Mouse (Mus musculus): ENCODE measurements at regions not wholly inside any gene's neighbourhood (a gene's known extent, or its start where the extent isn't known, plus 50 kb on each side); places are given as distances from the start of the nearest gene placed in this dataset.

DNA sequence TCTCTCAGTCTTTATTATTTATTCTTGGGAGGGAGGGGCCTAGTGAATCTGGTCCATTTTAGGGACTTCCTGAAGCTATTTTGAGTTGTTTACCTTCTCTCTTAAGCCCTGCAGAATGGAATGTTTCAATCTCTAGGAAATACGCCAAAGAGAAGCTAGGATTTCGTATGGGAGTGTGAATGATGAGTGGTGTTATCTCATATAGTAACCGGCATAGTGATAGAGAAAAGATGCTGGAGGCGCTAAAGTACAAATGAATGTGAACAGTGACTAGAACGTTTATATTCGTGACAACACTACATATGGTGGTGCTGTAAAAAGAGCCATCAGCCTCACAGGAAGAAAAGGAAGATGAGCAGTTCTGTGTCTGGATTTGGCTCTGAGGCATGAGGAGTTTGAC, 145.2 kb upstream of the Ube2e3 start:
- TF ChIP-seq POLR2A (IDR thresholded peaks at IDR 0.05; ENCODE audit: control insufficient read depth, extremely low read depth, insufficient read depth, low read length, poor library complexity) (no peak), CTCF (IDR thresholded peaks at IDR 0.05; ENCODE audit: borderline replicate concordance, control insufficient read depth, extremely low read depth, insufficient read depth, low read length, poor library complexity) (no peak)
- no peak overlapping the region for H3K27ac ChIP-seq (ENCODE audit: control insufficient read depth, insufficient read depth, low read length)
- no peaks in the 10 kb centered on the region for H3K27me3 ChIP-seq (ENCODE audit: control insufficient read depth, insufficient read depth, low read length)
- no peak overlapping the region for H3K4me3 ChIP-seq (ENCODE audit: control insufficient read depth, insufficient read depth, low read length)
- DNase-seq: no peak
- WGBS: 93% methylated on average over 6 of the region's 6 CpGs
- no peaks in the 10 kb centered on the region for H3K36me3 ChIP-seq (ENCODE audit: control insufficient read depth, insufficient read depth, low read length)
- H3K4me1 ChIP-seq (replicated peaks; ENCODE audit: control insufficient read depth, insufficient read depth, low read length): no peaks in the 10 kb centered on the region

DNA sequence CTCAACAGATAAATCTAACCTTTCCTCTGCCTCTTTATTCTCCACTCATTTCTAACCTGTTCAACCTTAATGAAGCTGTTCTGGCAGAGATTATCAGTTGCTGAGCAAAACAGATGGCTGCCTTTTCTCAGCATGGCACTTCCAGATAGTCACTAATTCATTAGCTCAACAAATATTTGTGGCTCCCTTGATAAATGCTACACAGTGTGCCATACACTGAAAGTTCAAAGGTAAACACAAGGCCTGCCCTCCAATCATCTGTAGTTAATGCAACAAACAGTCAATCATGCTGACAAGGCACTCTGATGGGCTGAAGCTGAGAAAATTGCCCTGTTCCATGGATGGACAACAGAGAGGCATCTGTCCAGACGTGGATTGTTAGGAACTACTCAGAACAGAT, 149.4 kb upstream of the Ube2e3 start:
- Histone ChIP-seq H3K36me3 (ENCODE audit: control insufficient read depth, insufficient read depth, low read length) (no peaks in the 10 kb centered on the region), H3K27ac (ENCODE audit: control insufficient read depth, insufficient read depth, low read length) (no peak overlapping the region), H3K27me3 (ENCODE audit: control insufficient read depth, insufficient read depth, low read length) (no peaks in the 10 kb centered on the region), H3K4me1 (replicated peaks; ENCODE audit: control insufficient read depth, insufficient read depth, low read length) (no peaks in the 10 kb centered on the region), H3K4me3 (ENCODE audit: control insufficient read depth, insufficient read depth, low read length) (no peak overlapping the region)
- no peak for DNase-seq
- 81% methylated on average over 1 of the region's 1 CpGs for WGBS
- no peak for TF ChIP-seq CTCF (IDR thresholded peaks at IDR 0.05; ENCODE audit: borderline replicate concordance, control insufficient read depth, extremely low read depth, insufficient read depth, low read length, poor library complexity)
- no peak for TF ChIP-seq POLR2A (IDR thresholded peaks at IDR 0.05; ENCODE audit: control insufficient read depth, extremely low read depth, insufficient read depth, low read length, poor library complexity)

DNA sequence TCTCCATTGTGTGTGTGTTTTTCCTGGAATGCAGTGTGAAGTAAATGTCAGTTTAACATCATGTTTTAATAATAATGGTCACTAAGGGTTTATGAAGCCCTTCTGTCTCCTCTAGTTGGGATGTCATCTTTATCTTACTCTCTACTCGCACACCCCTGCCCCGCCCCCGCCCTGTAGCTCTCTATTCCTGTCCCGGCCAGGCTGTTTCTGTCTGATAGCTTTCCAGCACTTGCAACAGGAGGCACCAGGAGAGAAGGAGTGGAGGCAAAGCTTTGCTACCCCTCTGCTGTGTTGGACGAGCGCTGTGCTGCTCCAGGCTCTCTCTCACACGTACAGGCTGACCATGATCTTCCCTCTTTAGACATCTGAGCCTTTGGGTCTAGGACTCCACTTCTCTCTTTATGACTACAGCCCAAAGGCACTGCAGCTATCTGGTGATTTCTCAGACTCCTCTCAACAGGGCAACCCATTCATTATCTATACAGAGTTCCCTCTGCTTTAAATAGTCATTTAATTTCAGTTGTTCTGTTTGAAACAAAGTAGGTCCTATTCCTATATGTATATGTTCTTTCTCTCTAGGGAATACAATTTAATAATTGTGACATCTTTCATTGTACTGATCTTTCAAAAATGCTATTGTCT, 151.6 kb upstream of the Ube2e3 start:
- no peaks in the 10 kb centered on the region for H3K27me3 ChIP-seq (ENCODE audit: control insufficient read depth, insufficient read depth, low read length)
- no peaks in the 10 kb centered on the region for H3K36me3 ChIP-seq (ENCODE audit: control insufficient read depth, insufficient read depth, low read length)
- no peaks in the 10 kb centered on the region for H3K4me1 ChIP-seq (replicated peaks; ENCODE audit: control insufficient read depth, insufficient read depth, low read length)
- WGBS: 90% methylated on average over 7 of the region's 7 CpGs
- TF ChIP-seq POLR2A (IDR thresholded peaks at IDR 0.05; ENCODE audit: control insufficient read depth, extremely low read depth, insufficient read depth, low read length, poor library complexity): no peak
- no peak for TF ChIP-seq CTCF (IDR thresholded peaks at IDR 0.05; ENCODE audit: borderline replicate concordance, control insufficient read depth, extremely low read depth, insufficient read depth, low read length, poor library complexity)
- DNase-seq: no peak
- no peak overlapping the region for H3K27ac ChIP-seq (ENCODE audit: control insufficient read depth, insufficient read depth, low read length)
- no peak overlapping the region for H3K4me3 ChIP-seq (ENCODE audit: control insufficient read depth, insufficient read depth, low read length)

DNA sequence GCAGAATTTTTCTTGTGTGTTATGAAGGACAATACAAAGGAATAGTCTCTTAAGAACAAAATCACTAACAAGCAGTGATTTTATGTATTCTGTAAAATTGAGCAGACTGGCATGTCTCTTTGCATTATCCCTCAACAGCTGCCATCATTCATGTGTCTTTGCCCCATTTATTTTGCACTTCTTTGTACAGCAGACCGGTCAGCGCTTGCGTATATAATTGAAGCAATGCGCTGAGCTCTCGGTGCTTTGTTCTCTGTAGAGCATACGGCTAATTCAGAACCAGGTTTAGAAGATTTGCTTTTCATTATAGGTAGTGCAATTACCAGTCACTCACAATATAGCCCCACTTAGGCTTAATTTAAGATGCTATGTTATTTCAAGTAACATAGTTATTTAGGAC, 173.1 kb upstream of the Ube2e3 start:
- Histone ChIP-seq H3K27ac (ENCODE audit: control insufficient read depth, insufficient read depth, low read length) (no peak overlapping the region), H3K4me3 (ENCODE audit: control insufficient read depth, insufficient read depth, low read length) (no peak overlapping the region), H3K36me3 (ENCODE audit: control insufficient read depth, insufficient read depth, low read length) (no peaks in the 10 kb centered on the region), H3K27me3 (ENCODE audit: control insufficient read depth, insufficient read depth, low read length) (no peaks in the 10 kb centered on the region), H3K4me1 (replicated peaks; ENCODE audit: control insufficient read depth, insufficient read depth, low read length) (no peaks in the 10 kb centered on the region)
- DNase-seq: no peak
- WGBS: 96% methylated on average over 6 of the region's 6 CpGs
- no peak for TF ChIP-seq CTCF (IDR thresholded peaks at IDR 0.05; ENCODE audit: borderline replicate concordance, control insufficient read depth, extremely low read depth, insufficient read depth, low read length, poor library complexity)
- no peak for TF ChIP-seq POLR2A (IDR thresholded peaks at IDR 0.05; ENCODE audit: control insufficient read depth, extremely low read depth, insufficient read depth, low read length, poor library complexity)

DNA sequence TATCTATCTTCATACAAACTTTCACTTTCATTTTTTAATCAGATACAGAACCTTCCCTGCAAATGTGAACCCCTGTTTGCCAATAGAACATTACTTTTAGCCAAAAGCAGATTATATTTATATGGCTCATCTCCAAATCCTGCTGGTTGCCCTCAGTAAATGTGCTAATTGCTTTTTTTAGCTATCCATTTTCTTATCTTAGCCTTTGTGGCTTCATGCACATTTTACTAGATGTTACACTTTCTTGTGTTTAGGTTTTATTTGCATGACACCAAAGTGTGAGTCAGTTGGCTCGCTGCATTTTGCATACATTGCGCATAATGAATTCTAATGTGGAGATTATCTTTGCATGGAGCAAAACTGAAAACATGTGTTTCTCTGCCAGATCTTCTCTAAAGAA, 211.3 kb upstream of the Ube2e3 start:
- TF ChIP-seq CTCF (IDR thresholded peaks at IDR 0.05; ENCODE audit: borderline replicate concordance, control insufficient read depth, extremely low read depth, insufficient read depth, low read length, poor library complexity): no peak
- no peak for TF ChIP-seq POLR2A (IDR thresholded peaks at IDR 0.05; ENCODE audit: control insufficient read depth, extremely low read depth, insufficient read depth, low read length, poor library complexity)
- H3K27me3 ChIP-seq (ENCODE audit: control insufficient read depth, insufficient read depth, low read length): no peaks in the 10 kb centered on the region
- no peak overlapping the region for H3K4me3 ChIP-seq (ENCODE audit: control insufficient read depth, insufficient read depth, low read length)
- H3K27ac ChIP-seq (ENCODE audit: control insufficient read depth, insufficient read depth, low read length): no peak overlapping the region
- no peak for DNase-seq
- no peaks in the 10 kb centered on the region for H3K4me1 ChIP-seq (replicated peaks; ENCODE audit: control insufficient read depth, insufficient read depth, low read length)
- WGBS: 92% methylated on average over 2 of the region's 2 CpGs
- H3K36me3 ChIP-seq (ENCODE audit: control insufficient read depth, insufficient read depth, low read length): no peaks in the 10 kb centered on the region

DNA sequence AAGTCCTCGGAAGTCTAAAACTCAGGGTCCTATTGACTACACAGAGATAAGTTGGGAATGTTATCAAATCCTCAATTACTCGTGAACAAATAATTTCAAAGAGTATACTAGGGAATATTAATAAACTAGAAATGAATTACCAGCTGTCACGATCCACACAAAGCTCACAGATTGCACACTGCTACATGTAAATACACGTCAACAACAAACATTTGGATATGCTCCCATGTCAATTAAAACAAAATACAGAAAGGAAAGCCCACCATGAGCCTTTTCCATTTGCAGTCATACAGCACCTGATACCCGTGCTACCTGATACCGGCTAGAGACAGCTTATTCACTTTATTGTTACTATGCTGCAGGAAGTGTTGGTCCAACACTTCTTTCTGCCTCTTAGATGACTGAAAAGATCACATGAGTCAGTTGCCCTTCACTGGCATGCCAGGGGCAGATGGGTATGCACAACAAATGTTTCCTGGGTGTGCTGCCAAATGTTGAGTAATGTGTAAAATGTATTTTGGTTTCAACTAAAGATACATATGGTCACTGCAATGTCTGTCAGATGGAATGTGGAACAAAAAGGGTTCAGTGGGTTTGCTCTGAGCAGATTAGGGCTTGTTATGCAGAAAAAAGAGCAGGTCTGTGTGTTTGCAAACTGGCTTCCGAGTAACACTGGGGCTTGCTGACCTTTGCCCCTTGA, 212.6 kb upstream of the Ube2e3 start:
- no peak for DNase-seq
- no peak for TF ChIP-seq CTCF (IDR thresholded peaks at IDR 0.05; ENCODE audit: borderline replicate concordance, control insufficient read depth, extremely low read depth, insufficient read depth, low read length, poor library complexity)
- TF ChIP-seq POLR2A (IDR thresholded peaks at IDR 0.05; ENCODE audit: control insufficient read depth, extremely low read depth, insufficient read depth, low read length, poor library complexity): no peak
- Histone ChIP-seq H3K4me3 (ENCODE audit: control insufficient read depth, insufficient read depth, low read length) (no peak overlapping the region), H3K27ac (ENCODE audit: control insufficient read depth, insufficient read depth, low read length) (no peak overlapping the region), H3K27me3 (ENCODE audit: control insufficient read depth, insufficient read depth, low read length) (no peaks in the 10 kb centered on the region), H3K4me1 (replicated peaks; ENCODE audit: control insufficient read depth, insufficient read depth, low read length) (no peaks in the 10 kb centered on the region), H3K36me3 (ENCODE audit: control insufficient read depth, insufficient read depth, low read length) (no peaks in the 10 kb centered on the region)
- 92% methylated on average over 7 of the region's 7 CpGs for WGBS

All from thymus, adult 2 months (tissue).